Mouse (Mus musculus) layer of hippocampus, postnatal 25 days (tissue): ENCODE measurements around the gene Ptprg. TPM values are rescaled to one million over a fixed set of nuclear protein-coding genes. Genes with fewer than 3 reads are reported as not detected.
"Not testable (repeated sequence)": the region's sequence is repeated elsewhere in the genome, so short reads cannot be mapped to it uniquely, and the experiment has no call there.

Experiments used
- DNase-seq, 2 experiments: peaks; one replicate each; pipeline ENCODE4 v3.0.0; 2022; ENCODE audit warnings: mixed read lengths in 2 of 2, low spot score in 1 of 2; ENCODE audit errors: extremely low spot score in 1 of 2
- total RNA-seq, 2 experiments: library from RNA; stranded (reverse); gene quantifications; 2 replicates each; pipeline ENCODE4 v1.2.3; 2021

Gene Ptprg
- total RNA-seq, 2 experiments from 2014 or later = 109 to 133 TPM

DNA sequence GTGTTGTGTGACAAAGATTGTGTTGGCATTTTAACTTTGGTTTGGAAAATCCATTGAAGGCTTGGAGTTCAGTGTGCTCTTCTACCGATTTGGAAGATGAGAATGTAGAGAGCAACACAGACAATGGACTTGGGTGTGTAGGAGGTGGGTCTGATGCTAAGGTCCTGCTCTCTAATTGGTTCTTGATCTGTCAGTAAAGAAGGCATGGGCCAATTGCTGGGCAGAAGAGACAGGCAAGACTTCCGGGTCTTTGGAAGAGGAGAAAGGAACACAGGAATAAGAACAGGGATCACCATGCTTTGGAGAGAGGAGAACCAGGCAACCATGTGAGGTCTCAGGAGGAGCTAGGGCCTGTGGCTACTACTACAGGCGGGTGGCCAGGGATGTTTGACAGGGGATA is 722.7 kb downstream of the Ptprg start:
- DNase-seq = no peak

DNA sequence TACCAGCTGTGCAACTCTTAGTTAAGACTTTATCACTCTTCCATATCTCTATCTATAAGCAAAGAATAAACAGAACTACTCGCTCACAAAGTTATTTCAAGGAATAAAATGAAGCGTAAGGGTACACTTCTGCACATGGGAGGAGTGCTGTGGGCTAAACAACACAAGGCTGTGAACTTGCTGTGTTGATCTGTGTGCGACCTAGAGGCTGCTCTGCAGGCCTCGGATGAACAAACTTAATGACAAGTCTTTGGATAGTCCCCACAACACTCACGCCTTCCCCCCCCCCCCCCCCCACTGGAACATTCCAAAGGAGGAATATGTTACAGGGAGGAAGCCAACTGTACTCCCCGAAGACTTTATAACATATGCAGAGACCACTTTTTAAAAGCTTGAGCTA is 730.3 kb downstream of the Ptprg start, which contains the start of gene Gm49355:
TSS of gene Gm49355 (plus strand) at position 336 of the 400 bp plus-strand sequence.
- no peak for DNase-seq

DNA sequence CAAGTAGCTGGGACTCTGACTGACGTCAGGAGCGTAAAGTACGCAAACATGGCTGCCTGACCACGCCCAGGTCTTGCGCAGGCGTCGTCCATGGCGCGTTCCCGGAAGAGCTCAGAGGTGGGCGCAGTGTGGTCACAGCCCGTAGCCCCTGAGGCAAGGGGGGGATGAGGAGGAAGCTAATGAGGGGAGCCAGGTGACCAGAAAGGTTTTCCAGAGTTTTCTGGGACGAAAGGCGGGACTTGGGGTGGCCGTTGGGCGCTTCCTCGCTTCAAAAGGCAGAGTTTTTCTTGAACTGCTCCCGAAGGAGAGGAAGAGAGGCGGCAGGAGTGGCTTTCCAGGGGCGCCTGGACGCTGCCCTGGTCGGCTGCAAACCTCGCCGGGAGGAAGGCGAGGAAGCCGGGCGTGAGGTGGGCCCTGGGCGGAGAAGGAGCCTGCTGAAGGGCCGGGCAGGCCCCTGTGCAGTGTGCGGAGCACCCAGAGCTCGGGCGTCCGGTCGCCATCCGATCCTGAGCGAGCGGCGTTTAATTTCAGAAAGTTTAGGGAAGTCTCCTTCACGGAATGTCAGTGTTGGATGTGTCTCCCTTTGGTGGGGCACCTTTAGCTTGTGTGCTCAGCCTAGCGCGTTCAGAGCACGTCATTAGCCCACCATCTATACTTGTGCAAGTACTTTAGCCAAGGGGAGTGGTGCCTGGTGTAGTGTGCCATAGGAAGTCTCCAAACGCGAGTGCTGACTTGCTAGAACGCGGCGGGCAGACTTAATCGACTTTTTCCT is 731.0 kb downstream of the Ptprg start, which contains the start of gene 3830406C13Rik:
TSS of gene 3830406C13Rik (plus strand) at position 33 of the 772 bp plus-strand sequence.
- peak; percentile 74 to 77 for DNase-seq

DNA sequence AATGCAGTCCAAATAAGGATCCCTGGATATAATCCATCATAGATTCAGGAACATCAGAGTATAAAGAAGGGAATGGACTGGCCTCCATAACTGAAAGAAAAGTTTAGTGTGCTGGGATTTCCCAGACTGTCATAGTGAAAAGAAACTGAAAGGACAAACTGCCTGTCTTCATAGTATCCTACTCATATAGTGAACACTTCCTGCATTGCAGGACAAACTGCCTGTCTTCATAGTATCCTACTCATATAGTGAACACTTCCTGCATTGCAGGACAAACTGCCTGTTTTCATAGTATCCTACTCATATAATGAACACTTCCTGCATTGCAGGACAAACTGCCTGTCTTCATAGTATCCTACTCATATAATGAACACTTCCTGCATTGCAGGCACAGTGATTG is 736.4 kb downstream of the Ptprg start:
- DNase-seq = not testable (repeated sequence)

Other genes with a start within 250 kb of the Ptprg start
- gene Gm3839, start 196.8 kb upstream of the Ptprg start, total RNA-seq = 1 to 10 TPM in 1 of 2 experiments, under 1 TPM in 1; 0.56 to 1.3 TPM